Mouse (Mus musculus) CD4-positive, CD25-positive, alpha-beta regulatory T cell, adult 2 months (primary cell): ENCODE results near the gene Lrrc8c.

ENCODE experiments used
- DNase-seq: peaks from one replicate; pipeline ENCODE4 v3.0.0-alpha.2; 2012; ENCODE audit warnings: low read depth, low spot score

Gene Lrrc8c

DNA sequence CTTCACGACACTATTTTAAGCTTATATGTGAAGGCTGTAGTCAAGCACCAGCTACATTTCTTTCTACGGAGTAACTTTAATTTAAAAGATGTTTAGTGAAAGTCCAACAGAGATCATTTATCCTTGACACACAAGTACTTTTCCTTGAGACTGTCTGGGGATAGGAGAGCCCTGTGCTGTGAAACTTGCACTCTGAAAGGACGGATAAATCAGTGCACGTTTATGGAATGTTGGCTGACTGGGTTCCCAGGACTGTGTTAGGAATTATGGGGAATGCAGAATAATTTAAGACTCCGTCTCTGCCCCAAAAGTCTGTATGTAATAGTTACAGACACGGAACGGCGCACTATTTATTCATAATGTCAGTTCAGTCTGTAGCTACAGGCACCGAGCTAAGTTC is 74.4 kb downstream of the Lrrc8c start:
- DNase-seq: no peak

DNA sequence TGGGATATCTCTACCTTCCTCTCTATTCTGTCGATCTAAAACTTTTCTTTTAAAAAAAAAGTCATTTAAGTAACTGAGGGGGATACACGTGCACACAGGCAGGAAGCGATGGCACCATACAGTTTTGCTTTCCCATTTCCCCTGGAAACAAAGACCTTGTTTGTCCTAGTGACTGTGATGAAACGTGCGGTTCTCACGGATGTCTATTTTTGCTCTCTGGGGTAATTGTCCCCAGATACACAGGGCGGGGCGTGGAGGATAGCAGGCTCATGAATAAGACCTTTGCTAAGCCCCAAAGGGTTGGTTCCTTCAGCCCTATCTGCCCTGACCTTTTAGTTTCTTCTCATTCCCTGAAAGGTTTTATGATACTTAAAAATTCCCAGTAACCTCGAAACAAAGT is 79.7 kb downstream of the Lrrc8c start:
- DNase-seq: peak; percentile 39

DNA sequence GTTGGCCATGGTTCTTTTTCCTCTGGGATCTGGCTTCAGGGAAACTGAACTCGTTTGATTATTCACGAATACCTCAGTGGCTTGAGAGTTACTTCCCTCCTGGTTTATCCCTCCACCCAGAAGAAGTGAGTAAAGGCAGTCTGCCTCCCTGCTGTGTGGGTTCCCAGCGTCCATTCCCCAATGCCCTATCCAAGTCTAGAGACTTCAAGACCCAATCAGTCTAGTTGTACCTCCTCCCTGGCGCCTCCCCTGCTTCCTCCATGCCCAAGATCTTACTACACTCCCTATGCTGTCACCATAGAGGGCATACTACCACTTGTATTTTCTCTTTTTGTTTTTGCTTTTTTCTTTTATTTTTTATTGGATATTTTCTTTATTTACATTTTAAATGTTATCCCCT is 80.1 kb downstream of the Lrrc8c start:
- DNase-seq: no peak

GRCm38 (mm10) chr5:105600998-105601397 is 81.8 kb downstream of the Lrrc8c start:
- DNase-seq: peak; percentile 41

- DNase-seq: no peak
Measured at GRCm38 (mm10) chr5:105602585-105602984, 83.4 kb downstream of the Lrrc8c start.

GRCm38 (mm10) chr5:105605736-105606135 is 86.5 kb downstream of the Lrrc8c start:
- DNase-seq: no peak

DNA sequence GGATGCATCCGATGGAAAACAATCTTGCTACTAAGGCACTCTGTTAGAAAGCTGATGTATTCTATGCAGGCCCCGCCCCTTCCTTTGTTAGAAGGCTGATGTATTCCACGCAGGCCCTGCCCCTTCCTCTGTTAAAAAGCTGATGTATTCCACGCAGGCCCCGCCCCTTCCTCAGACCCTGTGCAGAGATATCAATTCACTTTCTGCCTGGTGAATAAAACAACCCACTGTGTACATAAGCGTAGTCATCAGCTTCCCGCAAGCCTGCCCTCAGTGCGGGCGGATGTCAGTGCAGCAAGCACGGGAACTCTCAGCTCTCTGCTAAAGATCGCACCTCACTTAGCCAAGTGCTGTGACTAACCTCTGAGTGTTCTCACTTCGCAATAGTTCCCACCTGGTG is 90.5 kb downstream of the Lrrc8c start:
- DNase-seq: peak; percentile 20

GRCm38 (mm10) chr5:105613002-105613401 is 93.8 kb downstream of the Lrrc8c start:
- no peak for DNase-seq

DNA sequence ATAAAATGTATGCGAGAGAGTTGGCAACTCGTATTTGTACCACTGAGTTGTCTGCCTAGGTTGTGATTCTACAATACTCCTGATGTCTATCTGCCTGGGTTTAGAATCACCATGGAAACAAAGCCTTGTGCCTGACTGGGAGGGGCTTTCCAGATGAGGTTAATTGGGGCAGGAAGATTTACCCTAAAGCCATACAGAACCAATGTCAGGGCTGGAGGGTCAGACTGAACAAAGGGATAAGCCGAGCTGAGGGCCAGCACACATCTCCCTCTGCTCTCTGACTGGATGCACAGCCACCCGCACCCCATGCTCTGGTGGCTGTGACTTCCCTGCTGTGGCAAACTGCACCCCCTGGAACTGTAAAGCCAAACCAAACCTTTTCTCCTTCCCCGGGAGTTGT is 94.8 kb downstream of the Lrrc8c start:
- peak; percentile 51 for DNase-seq

DNA sequence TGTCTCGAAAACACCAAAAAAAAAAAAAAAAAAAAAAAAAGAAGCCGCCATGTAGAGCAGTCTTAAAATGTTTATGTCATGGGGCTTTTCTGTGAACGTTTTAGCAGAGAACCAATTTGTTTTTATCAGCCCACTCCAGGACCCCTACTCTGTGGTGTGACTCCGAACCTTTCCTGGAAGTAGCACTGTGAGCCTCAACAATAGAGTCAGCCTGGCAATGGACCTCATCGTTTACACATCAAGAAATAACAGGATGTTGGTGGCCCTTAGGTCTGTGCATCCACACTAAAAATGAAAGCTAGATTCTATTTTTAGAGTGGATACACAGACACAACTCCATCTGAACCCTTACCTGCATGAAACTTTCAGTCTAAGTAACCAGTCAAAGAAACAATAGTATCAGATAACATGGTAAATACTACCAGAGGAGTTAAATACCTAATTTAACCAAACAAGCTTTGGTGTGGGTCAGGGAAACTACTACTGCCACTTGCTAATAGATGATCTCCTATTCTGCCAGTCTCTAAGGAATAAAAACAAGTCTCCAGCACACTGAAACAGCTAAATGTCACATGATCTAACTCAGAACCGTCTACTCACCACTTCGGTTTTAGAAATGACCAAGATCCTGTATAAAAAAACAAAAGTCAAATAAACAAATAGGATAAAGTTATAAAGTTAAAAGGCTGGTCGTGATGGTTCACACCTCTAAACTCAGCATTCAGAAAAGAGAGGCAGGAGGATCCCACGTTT is 95.7 kb downstream of the Lrrc8c start:
- DNase-seq: peak; percentile 61

DNA sequence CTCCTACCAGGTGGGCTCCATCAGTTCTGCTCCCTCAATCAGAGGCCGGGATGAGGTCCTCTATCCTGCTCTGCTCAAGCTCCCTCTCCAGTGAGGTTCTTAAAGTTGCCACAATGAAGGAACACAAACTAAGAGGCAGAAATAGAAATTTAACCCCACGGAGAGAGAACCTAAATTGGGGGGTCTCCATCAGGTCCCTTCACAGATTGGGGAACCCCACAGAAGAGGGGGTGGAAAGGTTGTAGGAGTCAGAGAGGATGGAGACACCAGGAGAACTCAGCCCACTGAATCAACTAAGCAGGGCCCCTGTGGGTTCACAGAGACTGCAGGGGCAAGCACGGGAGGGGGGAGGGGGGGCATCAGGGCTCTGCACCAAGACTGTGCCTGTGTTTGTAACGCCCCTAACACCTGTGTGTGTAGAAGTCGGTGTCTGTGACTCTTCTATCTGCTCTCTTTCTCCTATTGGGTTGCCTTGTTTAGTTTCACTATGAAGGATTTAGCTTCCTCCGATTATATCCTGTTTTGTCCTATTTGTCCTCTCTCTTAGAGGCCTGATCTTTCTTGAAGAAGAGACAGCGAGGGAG is 96.8 kb downstream of the Lrrc8c start:
- peak; percentile 54 for DNase-seq

GRCm38 (mm10) chr5:105616538-105616937 is 97.3 kb downstream of the Lrrc8c start:
- peak; percentile 45 for DNase-seq

- DNase-seq: no peak
Measured at GRCm38 (mm10) chr5:105618510-105618909, 99.3 kb downstream of the Lrrc8c start.

DNA sequence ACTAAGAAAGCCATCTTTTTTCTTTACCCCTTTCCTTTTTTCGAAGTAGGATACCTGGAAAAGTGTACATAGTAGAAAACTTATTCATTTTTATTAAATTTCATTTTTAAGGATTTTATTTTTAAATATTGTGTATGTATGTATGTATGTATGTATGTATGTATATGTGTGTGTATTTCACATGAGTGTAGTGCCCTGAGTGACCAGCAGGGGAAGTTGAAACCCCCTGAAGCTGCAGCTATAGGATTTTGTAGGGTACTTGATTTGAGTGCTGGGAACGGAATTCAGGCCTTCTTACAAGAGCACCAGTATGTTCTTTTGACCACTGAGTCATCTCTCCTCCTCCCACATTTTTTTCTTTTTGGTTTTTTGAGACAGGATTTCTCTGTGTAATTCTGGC is 100.5 kb downstream of the Lrrc8c start:
- no peak for DNase-seq

DNA sequence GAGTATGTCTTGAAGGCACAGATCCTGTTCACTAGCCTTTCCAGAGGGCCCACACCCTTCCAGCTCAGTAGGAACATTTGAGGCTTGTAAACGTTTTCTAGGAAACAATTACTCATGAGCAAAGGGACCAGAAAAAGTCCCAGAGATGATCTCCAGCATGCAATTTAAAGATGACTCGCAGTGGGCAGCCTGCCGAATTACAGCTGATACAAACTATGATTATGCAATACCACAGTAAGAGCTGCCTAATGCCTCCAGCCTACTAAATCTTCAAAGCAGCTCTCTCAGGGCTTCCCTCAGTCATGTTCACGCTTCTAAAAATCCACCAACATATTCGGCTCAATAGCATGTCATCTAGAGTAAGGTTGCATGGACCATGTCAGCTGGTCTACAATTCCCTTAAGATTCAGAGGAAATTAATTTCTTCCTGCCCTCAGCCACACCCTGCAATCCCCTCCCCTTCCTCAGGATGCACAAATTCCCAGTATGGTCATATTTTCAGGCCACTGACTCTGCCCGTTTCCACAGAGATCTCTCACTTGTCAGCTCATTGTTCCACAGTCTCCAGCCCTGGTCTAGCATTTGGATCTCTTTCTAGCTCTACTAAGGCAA is 101.4 kb downstream of the Lrrc8c start:
- DNase-seq: no peak

DNA sequence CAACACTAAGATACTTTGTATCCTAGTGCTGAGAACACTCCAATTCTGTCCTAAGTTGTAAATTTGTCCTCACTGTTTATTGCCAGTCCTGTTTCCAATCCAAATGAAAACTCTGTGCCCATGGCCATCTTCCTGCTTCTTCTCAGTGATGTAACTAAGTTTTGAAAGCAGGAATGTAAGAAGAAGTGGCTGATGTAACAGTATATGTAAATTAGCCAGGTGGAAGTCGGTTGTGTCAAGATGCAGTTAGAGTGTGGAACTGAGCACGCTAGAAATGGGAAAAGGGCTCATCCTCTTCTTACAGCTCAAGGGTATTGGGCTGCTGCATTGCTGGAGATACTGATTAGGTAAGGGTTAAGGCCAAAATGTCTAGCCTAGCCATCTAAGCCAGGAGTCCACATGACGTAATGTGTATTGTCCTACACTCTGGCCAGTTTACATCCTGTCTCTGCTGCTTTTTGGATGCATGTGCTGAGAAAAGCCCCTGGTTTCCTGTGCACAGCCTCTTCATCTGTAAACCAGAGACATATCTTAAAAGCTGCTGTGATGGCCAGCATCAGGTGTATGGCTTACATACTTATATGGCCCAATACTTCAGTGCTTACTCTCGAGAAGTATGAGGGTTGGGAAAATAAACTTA is 104.0 kb downstream of the Lrrc8c start:
- DNase-seq: no peak

DNA sequence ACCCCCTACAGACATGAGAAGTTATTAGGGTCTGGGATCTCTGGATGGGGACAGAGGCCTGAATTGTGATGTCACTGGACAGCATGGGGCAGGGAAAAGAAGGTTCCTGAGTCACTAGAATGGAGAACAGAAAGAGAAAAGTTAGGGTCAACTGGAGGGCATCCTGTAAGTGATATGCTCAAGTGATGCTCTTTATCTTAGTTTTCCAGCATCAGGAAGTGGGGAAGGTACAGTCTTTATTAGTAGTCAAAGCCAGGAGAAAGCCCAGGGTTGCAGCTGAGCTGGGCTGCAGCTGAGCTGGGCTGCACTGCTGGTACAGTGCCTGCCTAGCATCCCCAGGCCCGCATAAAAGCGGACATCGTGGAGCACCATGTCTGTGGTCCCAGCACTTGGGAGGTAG is 105.1 kb downstream of the Lrrc8c start:
- no peak for DNase-seq

DNA sequence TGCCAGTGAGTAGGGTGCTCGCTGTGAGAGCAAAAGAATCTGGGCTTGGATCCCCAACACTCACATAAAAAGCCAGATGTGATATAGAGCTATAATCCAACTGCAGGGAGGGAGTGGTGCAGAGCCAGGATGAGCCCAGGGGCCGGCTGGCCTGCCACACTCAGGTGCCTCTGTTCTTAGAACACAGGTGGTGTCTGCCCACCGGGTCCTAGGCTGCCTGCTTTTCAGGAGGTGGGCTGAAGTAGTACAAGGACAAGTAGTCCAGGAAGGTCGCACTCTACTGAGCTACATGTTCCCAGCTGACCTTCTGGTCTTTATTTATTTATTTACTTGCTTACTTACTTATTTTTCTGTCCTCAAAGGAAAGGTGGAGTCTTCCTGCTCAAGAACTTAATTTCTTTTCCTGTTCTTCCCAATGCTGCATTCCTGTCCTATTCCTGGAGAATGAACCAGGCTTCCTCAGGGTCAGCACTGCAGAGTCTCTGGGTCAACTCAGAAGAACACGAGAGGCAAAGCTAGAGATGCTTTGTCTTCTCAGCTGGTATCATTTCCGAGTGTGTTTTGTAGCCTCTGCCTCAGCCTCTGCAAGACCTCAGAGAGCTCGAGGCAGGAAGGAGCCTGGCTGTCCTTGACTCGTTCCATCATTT is 106.4 kb downstream of the Lrrc8c start:
- no peak for DNase-seq

DNA sequence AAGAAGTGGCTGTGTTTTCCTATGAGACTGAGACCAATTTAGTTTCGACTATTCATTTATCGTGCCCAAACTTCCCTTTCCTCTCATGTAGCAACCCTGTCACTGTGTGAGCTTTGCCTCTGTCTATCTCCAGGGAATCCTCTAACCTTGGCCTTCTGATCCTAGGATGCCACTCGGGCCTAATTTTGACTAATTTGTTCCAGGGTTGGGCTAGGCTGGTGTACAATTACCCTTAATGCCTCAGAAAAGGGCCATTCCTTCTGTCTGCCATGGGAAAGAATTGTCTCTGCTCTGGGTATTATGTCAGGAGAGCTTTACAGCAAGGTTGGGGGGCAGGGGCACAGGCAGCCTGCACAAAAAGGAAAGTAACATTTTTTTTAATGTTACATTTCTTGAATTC is 107.2 kb downstream of the Lrrc8c start:
- DNase-seq: no peak

- no peak for DNase-seq
Measured at GRCm38 (mm10) chr5:105627093-105627492, 107.9 kb downstream of the Lrrc8c start.

DNA sequence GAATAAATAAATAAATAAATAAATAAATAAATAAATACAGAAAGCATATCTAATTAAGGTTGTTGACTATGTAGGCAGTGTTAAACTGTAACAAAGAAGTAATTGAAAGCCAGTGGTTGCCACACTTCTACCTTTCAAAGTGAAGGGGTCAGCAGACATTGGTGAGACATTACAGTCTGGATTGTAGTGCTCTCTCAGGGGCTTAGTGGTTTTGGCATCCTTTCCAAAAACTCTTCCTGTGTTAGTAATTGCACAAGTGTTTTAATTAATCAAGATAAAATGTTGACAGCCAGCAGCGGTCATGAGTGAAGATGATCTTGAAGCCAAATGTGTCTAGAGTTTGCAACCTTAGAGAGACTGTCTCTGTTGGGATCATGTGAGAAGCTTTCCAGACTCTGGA is 110.8 kb downstream of the Lrrc8c start:
- DNase-seq: no peak

GRCm38 (mm10) chr5:105632066-105632465 is 112.9 kb downstream of the Lrrc8c start:
- no peak for DNase-seq
